Comparison of ENCODE assay signal across 8 mouse cellular contexts in the genomic region with DNA sequence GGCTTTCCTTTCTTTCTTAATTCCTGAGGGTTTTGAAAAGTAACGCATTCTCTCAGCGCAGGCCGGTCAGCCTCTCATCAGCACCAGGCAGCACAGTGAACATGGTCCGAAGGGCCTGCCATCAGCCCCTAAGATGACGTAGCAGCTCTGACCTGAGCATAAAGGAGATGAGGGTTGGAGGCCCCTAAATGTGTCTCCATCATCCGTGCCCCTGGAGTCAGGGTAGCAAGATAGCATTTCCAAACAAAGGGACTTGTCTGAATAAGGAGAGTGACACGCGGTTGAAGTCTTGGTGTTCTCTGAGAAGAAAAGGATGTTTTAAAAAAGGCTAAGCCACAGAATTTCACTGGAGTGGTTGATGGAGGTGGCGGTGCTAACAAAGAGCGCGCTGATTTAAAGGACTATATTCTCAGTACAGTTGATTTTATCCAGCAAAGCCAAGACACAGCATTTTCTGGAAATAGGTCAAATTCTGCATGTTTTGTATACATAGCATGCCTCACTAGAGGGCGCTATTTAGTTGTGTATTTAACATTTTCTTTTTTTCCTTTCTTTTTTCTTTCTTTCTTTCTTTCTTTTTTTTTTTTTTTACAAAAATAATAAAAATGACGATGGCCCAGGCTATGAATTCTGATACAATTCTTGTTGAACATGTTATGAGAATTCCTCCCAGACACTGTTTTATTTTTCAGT. TPM values are rescaled to one million over a fixed set of nuclear protein-coding genes. Genes with fewer than 3 reads are reported as not detected.
DNase-seq lines count a peak whose midpoint lies in the region; ATAC-seq and TF ChIP-seq lines count a peak whose summit lies in the region.

No protein-coding gene starts in this region.

- H3K4me2 ChIP-seq in midbrain, embryonic 13.5 days (replicated peaks): no peak overlapping the region

- ATAC-seq in midbrain, embryonic 13.5 days: no peak

- no peaks in the 10 kb centered on the region for H3K36me3 ChIP-seq in MEL (ENCODE audit: control insufficient read depth in 1 of 2, insufficient read depth in 2 of 2, low read length in 2 of 2)
- H3K36me3 ChIP-seq in midbrain, embryonic 13.5 days: no peaks in the 10 kb centered on the region

- DNase-seq in kidney, postnatal 36 days: peak; percentile 12 to 18
- no peak for DNase-seq in kidney, adult 11 months
- DNase-seq in MEL (ENCODE audit: low read depth, low spot score): peak; percentile 27
- peak; percentile 83 for DNase-seq in embryo, embryonic 11 days
- DNase-seq in adrenal gland, adult 2 months: no peak
- DNase-seq in B cell, adult 2 months: no peak
- no peak for DNase-seq in adrenal gland, postnatal 4 days (ENCODE audit: low spot score in 2 of 2)

- H3K79me2 ChIP-seq in MEL (ENCODE audit: control insufficient read depth, insufficient read depth, low read length, poor library complexity): no peaks in the 10 kb centered on the region

- H3K27me3 ChIP-seq in MEL (ENCODE audit: control insufficient read depth in 1 of 2, insufficient read depth in 2 of 2, low read length in 2 of 2): no peaks in the 10 kb centered on the region
- H3K27me3 ChIP-seq in midbrain, embryonic 13.5 days: no peaks in the 10 kb centered on the region

- no peak overlapping the region for H3K4me3 ChIP-seq in MEL (ENCODE audit: control insufficient read depth in 1 of 2, insufficient read depth in 1 of 2, low read depth in 2 of 2, low read length in 2 of 2)
- H3K4me3 ChIP-seq in midbrain, embryonic 13.5 days (replicated peaks): no peak overlapping the region

- H3K27ac ChIP-seq in MEL (ENCODE audit: control insufficient read depth, low read depth, low read length): no peak overlapping the region
- peak overlapping the region; percentile 56 for H3K27ac ChIP-seq in midbrain, embryonic 13.5 days

- WGBS in midbrain, embryonic 13.5 days: 56% methylated on average over 13 of the region's 13 CpGs

- TF ChIP-seq POLR2A in MEL (IDR thresholded peaks at IDR 0.05; ENCODE audit: control insufficient read depth in 1 of 2, insufficient read depth in 1 of 2, low read depth in 1 of 2, low read length in 2 of 2, poor library complexity in 1 of 2): no peak

- peak; percentile 44 for TF ChIP-seq RAD21 in MEL (IDR thresholded peaks at IDR 0.05; ENCODE audit: low read depth, low read length)

- H3K9me3 ChIP-seq in MEL (replicated peaks; ENCODE audit: insufficient read depth, low read length): no peaks in the 10 kb centered on the region
- H3K9me3 ChIP-seq in midbrain, embryonic 13.5 days: no peaks in the 10 kb centered on the region

- TF ChIP-seq CTCF in MEL (IDR thresholded peaks at IDR 0.05 in 2 of 3, conservative IDR thresholded peaks at IDR 0.05 in 1 of 3; ENCODE audit: control insufficient read depth in 1 of 3, insufficient read depth in 1 of 3, low read depth in 2 of 3, low read length in 3 of 3, poor library complexity in 1 of 3, severe bottlenecking in 1 of 3): peak in 2 of 3 experiments; percentile 31 to 45; a peak in 3 of 6 replicates

- H3K4me1 ChIP-seq in MEL (ENCODE audit: control insufficient read depth in 1 of 2, insufficient read depth in 2 of 2, low read length in 2 of 2): no peaks in the 10 kb centered on the region
- H3K4me1 ChIP-seq in midbrain, embryonic 13.5 days (replicated peaks): peaks cover 5% of the 10 kb centered on the region

- H3K9ac ChIP-seq in MEL (ENCODE audit: control insufficient read depth, low read depth, low read length, poor library complexity, severe bottlenecking): no peak overlapping the region
- H3K9ac ChIP-seq in midbrain, embryonic 13.5 days (replicated peaks): 0 out of 2 replicates have a peak overlapping the region, but pooled peaks have one; percentile 28

- no peak for TF ChIP-seq EP300 in MEL (IDR thresholded peaks at IDR 0.05; ENCODE audit: low read depth in 1 of 2, low read length in 2 of 2)

TF ChIP-seq in MEL, 35 proteins besides CTCF, POLR2A, EP300 and RAD21:
- TF ChIP-seq ZC3H11A (IDR thresholded peaks at IDR 0.05; ENCODE audit: low read depth, low read length) (no peak), SMC3 (IDR thresholded peaks at IDR 0.05; ENCODE audit: low read depth, low read length) (peak; percentile 23; the same call in 1 of the 2 replicates)

RNA-seq across cellular contexts. Expression of a gene that starts 34.8 kb away (rescaled TPM):
- total RNA-seq in MEL (2012; rRNA removed): 22.4 and 24.7 TPM in 2 replicates
- 10 to 100 TPM in 1 of 2 experiments, not detected in 1; 35.8 TPM for polyA plus RNA-seq in MEL (2012; ENCODE audit: insufficient read depth in 1 of 2, insufficient read length in 2 of 2, low read depth in 1 of 2, low replicate concordance in 2 of 2, missing spikeins in 1 of 2)
- polyA plus RNA-seq in midbrain, embryonic 13.5 days (2015; fragmentation: Nextera tagmentation; extraction: Ambion mirVana): 41.6 and 42.0 TPM in 2 replicates
- 10 to 100 TPM; 17.5 TPM for total RNA-seq in adrenal gland, adult 2 months (2021)
- polyA plus RNA-seq in adrenal gland, adult 2 months (2012; rRNA removed): 31.6 and 37.4 TPM in 2 replicates
- 10 to 100 TPM; 25.7 to 26.1 TPM for total RNA-seq in adrenal gland, postnatal 4 days (2021)

Comparison
In these comparisons a context has a peak if more than half of its experiments do, and no peak if none do; other contexts are left out.
1. DNase-seq: peak in kidney, postnatal 36 days (2 of 2), MEL (single experiment) and embryo, embryonic 11 days (single experiment); none in kidney, adult 11 months (single experiment), adrenal gland, adult 2 months (single experiment), B cell, adult 2 months (0 of 2) and adrenal gland, postnatal 4 days (0 of 2).